Mouse (Mus musculus) spleen, adult 12 weeks (tissue): ENCODE data around the gene Lzts2.

Experiments used
- DNase-seq: peaks from one replicate; pipeline ENCODE4 v3.0.0; 2022; ENCODE audit warnings: low spot score

Gene Lzts2

DNA sequence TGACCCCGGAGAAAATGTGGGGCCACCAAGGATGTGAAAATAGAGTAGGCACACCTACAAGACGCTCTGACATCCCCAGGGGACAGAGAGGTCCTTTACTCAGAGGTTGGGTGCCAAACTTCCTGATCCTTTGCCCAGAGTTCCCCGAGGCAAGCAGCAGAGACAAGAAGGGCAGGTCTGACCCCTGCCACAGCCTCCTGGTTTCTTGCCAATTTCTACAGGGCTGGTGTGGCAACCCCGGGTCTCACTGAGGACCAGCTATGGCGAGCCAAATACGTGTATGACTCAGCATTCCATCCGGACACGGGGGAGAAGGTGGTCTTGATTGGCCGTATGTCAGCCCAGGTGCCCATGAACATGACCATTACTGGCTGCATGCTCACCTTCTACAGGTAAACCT is 35.3 kb downstream of the Lzts2 start:
- no peak for DNase-seq

DNA sequence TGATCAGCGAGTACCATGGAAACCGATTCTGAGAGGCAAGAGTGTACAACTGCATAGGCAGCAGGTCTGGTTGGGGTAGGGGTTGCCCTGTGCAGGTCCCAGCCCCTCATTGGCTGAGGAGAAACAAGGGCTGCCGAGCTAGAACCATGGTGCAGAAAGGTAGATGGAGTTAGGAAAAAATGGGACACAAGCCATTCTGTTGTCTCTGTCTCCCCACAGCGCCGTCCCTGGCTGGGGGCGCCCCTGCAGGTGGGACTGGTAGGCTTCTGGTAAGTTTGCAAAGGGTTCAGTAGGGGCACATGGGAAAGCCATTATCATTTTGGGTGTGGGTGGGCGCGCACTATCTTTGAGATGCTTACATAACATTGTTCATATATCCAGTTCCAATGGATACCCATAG is 39.2 kb downstream of the Lzts2 start:
- no peak for DNase-seq

DNA sequence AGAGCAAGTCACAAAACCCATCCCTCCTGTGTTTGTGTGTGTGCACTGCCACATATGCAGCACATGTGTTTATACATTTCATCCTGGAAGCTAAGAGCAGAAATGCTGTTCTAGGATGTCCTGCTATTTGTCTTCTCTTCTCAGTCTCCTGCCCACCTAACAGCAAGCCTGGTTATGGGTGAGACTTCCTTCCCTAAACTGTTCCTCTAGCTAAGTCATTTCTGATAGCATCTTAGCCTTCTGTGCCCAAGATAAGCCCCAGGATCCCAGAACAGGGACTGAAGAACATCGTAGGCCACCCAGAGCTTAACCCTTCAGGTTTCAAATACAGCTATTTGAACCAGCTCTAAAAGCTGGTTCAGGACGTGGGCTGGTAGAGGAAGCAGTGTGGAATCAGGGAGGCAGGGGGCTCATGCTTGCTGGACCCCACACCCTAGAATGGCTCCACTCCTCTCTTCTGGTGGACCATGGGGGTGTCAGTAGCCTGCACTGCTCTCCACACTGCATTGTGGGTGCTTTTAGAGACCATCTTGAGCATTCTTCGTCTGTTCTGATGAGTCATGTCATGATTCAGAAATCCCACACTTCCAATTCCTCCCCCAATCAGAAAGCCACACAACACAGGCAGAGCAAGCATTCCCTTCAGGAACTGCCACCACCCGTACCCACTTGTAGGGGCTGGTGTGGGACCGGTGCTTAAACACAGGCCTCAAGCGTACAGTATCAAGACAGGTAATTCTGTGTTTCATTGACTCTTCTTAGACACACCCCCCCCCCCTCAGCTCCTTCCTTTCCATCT is 40.9 kb downstream of the Lzts2 start:
- no peak for DNase-seq

- DNase-seq = no peak
Measured at GRCm38 (mm10) chr19:45056364-45056763, 42.1 kb downstream of the Lzts2 start.

GRCm38 (mm10) chr19:45056908-45057698 is 42.9 kb downstream of the Lzts2 start:
- DNase-seq = no peak

- DNase-seq = no peak
Measured at GRCm38 (mm10) chr19:45057724-45058112, 43.5 kb downstream of the Lzts2 start.

DNA sequence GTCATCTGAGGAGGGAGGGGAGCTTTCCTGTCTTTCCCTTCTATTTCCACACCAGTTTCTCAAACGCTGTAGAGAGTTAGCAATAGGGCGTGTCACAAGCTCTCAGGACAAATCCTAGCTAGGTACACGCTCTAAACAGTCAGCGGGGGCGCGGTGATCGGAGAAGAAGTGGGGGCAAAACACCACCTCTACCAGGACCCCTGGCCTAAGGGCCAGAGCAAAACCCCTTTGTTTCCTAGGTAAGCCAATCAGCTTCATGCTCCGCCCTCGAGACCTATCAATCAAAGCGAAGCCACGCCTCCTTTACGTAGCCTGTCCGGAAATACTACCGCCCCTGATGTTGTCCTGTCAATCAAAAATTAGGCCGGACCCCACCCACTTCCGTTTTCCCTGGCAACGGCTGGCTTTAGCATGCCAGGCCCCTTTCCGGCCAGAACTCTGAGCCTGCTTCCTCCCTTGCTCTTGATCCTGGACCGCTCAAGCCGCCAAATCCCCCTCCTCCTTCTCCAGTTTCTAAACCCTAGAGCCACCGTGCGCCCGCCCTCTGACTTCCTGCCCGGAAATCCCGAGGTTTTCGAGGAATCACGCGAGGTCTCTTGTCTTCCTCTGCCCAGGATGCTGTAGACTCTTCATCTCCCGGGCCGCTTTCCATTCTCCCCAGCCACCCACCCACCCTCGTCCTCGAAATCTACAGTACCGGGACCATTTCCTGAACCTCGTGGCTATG is 44.1 kb downstream of the Lzts2 start:
- peak; percentile 66 for DNase-seq

DNA sequence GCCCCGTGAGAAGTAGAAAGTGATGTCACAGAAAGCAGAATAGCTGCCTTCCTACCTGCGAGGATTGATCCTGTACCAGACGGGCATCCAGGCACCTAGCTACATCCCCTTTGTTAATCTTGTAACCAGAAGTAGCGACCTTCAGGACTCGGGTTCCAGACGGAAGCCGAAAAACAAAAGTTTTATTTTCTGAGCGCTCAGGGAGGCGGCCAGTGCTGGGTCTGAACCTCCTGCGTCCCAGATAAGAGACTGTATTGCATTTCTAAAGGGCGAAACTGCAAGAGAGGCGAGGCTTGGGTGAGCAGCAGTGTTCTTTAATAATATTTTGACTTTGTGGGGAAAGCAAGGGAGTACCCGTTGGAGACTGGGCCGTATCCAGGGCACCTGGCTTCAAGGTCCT is 44.6 kb downstream of the Lzts2 start:
- no peak for DNase-seq

GRCm38 (mm10) chr19:45063565-45064292 is 49.5 kb downstream of the Lzts2 start:
- no peak for DNase-seq

- DNase-seq = no peak
Measured at GRCm38 (mm10) chr19:45065226-45065625, 51.0 kb downstream of the Lzts2 start.

GRCm38 (mm10) chr19:45067170-45067569 is 53.0 kb downstream of the Lzts2 start:
- no peak for DNase-seq

DNA sequence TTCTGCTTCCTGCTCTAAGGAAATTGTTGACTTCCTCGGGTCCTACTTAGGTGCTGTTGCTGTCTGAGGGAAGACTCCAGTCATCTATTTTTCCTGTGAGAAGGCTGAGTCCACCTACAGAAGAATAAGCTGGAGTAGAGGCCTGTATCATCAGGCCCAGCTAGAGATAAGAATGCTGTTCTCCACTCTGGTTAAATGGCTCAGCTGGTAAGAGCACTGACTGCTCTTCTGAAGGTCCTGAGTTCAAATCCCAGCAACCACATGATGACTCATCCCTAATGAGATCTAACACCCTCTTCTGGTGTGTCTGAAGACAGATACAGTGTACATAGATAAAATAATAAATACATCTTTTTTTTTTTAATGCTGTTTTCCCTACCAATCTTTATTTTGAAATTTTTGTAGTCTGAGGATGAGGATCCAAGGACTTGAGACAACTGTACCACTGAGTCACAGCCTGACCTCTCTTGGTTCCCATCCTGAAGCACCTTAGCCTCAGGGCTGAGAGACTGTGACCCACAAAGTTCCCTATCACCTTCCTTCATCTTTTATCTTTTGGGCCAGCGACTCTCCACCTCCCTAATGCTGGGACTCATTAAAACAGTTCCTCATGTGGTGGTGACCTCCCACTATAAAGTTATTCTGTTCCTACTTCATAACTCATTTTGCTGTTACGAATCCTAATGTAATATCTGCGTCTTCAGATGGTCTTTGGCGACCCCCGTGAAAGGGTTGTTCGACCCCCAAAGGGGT is 53.7 kb downstream of the Lzts2 start:
- no peak for DNase-seq

DNA sequence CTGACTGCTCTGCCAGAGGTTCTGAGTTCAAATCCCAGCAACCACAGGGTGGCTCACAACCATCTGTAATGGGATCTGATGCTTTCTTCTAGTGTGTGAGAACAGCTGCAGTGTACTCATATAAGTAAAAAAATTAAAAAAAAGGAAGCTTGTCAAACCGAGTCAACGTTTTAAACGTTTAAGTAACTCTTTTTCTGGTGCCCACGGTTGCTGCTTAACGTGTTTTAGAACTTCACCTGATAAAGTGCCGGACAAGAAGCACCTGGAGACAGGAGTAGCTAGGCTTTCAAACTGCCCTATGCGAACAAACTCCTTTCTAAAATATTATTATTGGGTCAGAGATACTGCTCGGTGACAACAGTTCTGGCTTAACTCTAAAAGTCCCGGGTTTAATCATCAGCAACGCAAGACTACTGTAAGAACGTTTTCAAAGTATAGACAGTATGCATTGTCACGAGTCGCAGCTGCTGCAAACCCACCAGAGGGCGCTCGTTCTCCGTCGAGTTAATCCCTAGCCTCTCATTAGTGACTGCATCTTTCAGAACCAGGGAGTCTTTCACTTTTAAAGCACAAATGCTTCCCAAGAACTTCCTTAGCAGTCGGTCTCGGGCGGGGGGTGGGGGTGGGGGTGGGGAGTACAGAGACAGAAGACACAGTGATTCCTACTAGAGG is 59.8 kb downstream of the Lzts2 start:
- peak; percentile 72 for DNase-seq

DNA sequence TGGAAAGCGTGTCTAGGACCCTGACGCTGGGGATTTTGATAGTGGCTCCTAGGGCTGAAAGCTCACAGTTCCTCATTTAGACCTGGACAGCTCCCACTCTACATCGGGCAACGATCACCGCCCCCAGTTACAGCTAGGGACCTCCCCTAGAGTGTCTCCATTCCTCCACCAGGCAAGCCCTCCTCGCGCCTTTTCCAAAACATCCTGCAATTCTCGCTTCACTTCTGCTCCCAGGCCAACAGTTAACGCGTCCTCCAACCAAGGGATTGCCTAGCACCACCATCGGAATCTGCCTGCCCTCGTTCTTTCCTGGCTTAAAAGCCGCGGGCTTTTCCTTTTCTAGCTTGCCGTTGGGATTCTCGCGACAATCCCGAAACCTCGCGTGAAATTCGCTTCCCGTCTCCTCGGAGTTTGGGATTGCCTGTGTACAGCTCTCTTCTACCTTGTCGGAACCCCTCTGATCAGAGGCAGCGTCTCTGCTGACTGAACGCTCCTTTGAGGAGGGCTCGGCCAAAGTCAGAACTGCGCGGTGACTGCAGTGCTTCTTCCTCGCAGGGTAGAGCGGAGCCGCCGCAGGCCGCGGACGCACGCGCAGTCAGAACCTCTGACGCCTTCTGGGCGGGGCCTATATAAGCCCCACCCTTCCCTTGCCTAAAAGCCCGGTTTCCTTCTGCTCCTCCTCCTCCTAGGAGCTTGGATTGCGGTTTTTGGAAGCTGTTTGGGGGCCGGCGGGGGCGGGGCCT is 60.5 kb downstream of the Lzts2 start, which contains the start of gene Kazald1:
TSS of gene Kazald1 (plus strand) at position 662 of the 743 bp plus-strand sequence.
- DNase-seq = peak; percentile 33

GRCm38 (mm10) chr19:45075323-45076035 is 61.3 kb downstream of the Lzts2 start:
- DNase-seq = no peak

- no peak for DNase-seq
Measured at GRCm38 (mm10) chr19:45076036-45076575, 61.9 kb downstream of the Lzts2 start.
